Mouse (Mus musculus): Measurements from ENCODE around the gene Cd34.

GRCm38 (mm10) chr1:194941528-194941927 is 2.9 kb downstream of the Cd34 start:
- no peak for TF ChIP-seq CTCF (IDR thresholded peaks at IDR 0.05)
- TF ChIP-seq EP300 (IDR thresholded peaks at IDR 0.05), result peak; percentile 74
